Mouse (Mus musculus) gastrocnemius, postnatal 36 days (tissue): ENCODE measurements around the gene Sfi1. TPM values are rescaled to one million over a fixed set of nuclear protein-coding genes. Genes with fewer than 3 reads are reported as not detected.
"Not testable (repeated sequence)": the region's sequence is repeated elsewhere in the genome, so short reads cannot be mapped to it uniquely, and the experiment has no call there.

Source experiments
- DNase-seq, 2 experiments: peaks; one replicate each; pipeline ENCODE4 v3.0.0; 2022
- intact Hi-C: fragments of 180-260 bp; cut with DNase I; formaldehyde crosslinking; loops from one replicate; pipeline ENCODE4 v1.15.1; 2025
- total RNA-seq, 2 experiments: library from RNA; stranded (reverse); gene quantifications; 2 replicates each; pipeline ENCODE4 v1.2.3; 2021

Sfi1 gene
- total RNA-seq, 2 experiments from 2014 or later: 9.3 to 9.9 TPM

GRCm38 (mm10) chr11:3178968-3179725 lies 14.1 kb downstream of the Sfi1 start:
- intact Hi-C loops: not testable (repeated sequence)
- DNase-seq: peak; percentile 41 to 42

- peak; percentile 63 to 87 for DNase-seq
- intact Hi-C loops: loop anchor here (2.0 kb wide), 1 partner anchor 23 kb away; no protein-coding TSS in a partner anchor
Observed at GRCm38 (mm10) chr11:3173425-3174318, 19.6 kb downstream of the Sfi1 start.

DNA sequence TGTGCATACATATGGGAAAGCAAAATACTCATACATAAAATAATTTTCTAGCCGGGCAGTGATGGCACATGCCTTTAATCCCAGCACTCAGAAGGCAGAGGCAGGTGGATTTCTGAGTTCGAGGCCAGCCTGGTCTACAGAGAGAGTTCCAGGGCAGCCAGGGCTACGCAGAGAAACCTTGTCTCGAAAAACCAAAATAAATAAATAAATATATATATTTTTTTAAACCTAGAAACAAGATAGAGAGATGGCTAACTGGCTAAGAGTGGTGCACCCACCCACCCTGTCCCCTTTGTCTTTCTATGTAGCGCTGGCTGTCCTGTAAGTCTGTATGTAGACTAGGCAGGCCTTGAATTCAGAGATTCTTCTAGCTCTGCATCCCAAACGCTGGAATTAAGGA lies 20.7 kb downstream of the Sfi1 start:
- DNase-seq: not testable (repeated sequence)
- intact Hi-C loops: loop anchor here (2.0 kb wide), 1 partner anchor 24 kb away; no protein-coding TSS in a partner anchor

DNA sequence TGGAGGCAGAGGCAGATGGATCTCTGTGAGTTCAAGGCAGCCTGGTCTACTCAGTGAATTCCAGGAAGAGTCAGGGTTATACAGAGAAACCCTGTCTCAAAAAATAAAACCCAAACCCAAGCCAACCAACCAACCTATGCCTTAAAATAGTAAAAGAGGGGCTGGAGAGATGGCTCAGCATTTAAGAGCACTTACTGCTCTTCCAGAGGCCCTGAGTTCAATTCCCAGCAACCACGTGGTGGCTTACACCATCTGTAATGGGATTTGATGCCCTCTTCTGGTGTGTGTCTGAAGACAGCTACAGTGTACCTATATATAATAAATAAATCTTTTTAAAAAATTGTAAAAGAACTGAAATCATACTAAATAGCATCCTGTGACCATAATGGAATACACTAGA lies 21.3 kb downstream of the Sfi1 start:
- DNase-seq: peak in 1 of 2 experiments; percentile 77
- intact Hi-C loops: loop anchor here (2.0 kb wide), 1 partner anchor 25 kb away; no protein-coding TSS in a partner anchor

DNA sequence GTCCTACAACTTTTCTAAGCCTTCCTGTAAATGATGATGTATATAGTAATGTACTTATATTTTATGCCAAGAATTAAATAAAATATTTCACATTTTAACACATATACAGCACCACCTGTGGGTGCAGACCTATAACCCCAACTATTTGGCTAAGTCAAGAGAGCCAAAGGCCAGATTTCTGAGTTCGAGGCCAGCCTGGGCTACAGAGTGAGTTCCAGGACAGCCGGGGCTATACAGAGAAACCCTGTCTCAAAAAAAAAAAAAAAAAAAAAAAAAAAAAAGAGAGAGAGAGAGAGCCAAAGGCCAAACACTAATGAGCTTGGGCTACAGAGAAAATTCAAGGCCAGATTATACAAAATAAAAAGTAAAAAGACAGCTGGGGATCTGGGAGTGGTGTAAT lies 24.2 kb downstream of the Sfi1 start:
- intact Hi-C loops: not testable (repeated sequence)

DNA sequence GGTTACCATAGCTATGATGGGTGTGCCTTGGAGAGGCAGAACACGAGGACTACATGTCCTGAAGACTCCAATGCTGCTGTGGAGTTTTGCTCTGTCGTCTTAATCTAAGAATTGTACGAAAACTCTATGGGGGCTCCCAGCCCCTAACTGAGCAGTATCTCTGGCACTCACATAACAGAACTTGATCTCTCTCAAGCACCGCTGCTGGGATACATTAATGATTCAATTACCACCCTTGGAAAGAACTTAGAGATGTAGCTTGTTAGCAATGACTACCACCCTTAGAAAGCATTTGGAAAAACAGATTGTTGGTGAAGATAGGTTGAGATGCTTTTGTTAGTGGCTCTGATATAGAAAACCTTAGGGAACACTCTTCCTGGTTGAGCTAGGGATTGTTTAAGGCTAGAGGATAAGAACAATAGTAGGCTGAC lies 25.7 kb downstream of the Sfi1 start:
- intact Hi-C loops: not testable (repeated sequence)
- peak in 1 of 2 experiments; percentile 65 for DNase-seq

More for the DNA sequence above, 24.2 kb downstream of the Sfi1 start:
- DNase-seq: peak in 1 of 2 experiments; percentile 67

- intact Hi-C loops, DNase-seq: not testable (repeated sequence)
Observed at GRCm38 (mm10) chr11:3167129-3167528, 26.1 kb downstream of the Sfi1 start.

DNA sequence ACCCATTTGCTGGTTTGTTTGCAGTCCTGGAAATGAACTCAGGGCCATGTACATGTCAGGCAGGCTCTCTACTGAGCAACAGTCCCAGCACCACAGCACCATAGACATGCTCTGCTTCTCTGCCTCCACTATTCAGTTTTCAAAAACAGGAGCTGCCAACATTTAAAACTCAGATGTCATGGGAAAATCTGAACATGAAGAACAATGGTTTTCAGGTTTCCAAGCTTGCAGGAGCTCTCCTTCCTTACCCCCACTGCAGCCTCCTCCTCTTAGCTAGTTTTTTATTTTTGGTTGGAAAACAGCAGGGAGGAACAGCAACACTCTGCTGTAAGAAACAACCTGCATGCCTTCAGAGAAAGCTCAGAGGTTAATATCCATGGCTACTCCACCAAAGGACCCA lies 26.9 kb downstream of the Sfi1 start:
- not testable (repeated sequence) for DNase-seq

GRCm38 (mm10) chr11:3165210-3165782 lies 28.0 kb downstream of the Sfi1 start:
- intact Hi-C loops, DNase-seq: not testable (repeated sequence)

More for the DNA sequence above, 26.9 kb downstream of the Sfi1 start:
- intact Hi-C loops: not testable (repeated sequence)

- DNase-seq, intact Hi-C loops: not testable (repeated sequence)
Observed at GRCm38 (mm10) chr11:3163661-3164060, 29.6 kb downstream of the Sfi1 start.

GRCm38 (mm10) chr11:3163122-3163521 lies 30.1 kb downstream of the Sfi1 start:
- intact Hi-C loops: not testable (repeated sequence)
- DNase-seq: peak in 1 of 2 experiments; percentile 27

DNA sequence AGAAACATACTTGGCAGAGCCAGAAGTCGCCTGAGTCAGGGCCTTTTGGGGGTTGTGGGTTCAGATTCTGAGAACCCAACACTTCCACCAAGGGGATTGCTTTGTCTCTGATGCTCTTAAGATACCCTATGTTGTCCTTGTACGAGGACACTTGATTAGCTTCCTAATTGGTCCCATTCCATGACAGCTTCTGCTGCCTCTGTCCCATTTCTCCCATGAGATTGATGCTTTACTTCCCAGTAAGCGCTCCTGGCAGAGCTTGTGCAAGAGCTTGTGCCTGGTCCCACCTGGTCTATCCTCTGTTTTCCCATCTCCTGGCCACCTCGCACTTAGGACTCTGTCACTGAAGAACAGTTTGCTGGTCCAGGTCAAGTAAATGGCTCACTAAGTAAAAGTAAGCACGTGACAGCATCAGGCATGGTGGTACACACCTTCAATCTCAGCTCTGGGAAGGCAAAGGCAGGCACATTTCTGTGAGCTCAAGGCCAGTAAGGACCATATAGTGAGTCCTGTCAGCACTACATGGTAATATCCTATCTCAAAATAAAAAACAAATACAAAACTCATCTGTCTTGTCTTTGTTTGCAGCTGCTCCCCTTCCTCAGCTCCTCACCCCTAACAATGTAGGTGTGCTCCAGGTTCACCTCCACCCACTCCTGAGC lies 30.9 kb downstream of the Sfi1 start:
- intact Hi-C loops: not testable (repeated sequence)
- peak; percentile 65 to 80 for DNase-seq

GRCm38 (mm10) chr11:3161370-3161769 lies 31.9 kb downstream of the Sfi1 start:
- peak; percentile 37 to 53 for DNase-seq
- intact Hi-C loops: not testable (repeated sequence)

- intact Hi-C loops, DNase-seq: not testable (repeated sequence)
Observed at GRCm38 (mm10) chr11:3158800-3159199, 34.5 kb downstream of the Sfi1 start.

GRCm38 (mm10) chr11:3157996-3158395 lies 35.3 kb downstream of the Sfi1 start:
- intact Hi-C loops, DNase-seq: not testable (repeated sequence)

DNA sequence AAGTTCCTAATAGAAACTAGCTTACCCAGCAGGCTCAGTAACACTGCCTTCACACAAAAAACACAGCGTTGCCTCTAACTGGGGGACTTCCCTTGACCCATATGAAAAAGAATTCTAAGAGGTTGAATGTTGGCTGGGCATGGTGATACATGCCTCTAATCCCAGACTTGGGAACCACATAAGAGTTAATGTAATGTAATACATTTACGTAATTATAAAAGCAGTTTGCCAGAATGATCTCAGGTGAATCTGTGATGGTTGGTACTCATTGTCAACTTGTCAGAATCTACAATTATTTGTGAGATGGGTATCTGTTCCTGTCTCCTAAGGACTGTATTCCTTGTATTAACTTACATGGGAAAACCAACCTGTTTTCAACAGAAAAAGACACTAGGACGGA lies 36.3 kb downstream of the Sfi1 start:
- intact Hi-C loops, DNase-seq: not testable (repeated sequence)

- peak; percentile 63 to 75 for DNase-seq
- intact Hi-C loops: not testable (repeated sequence)
Observed at GRCm38 (mm10) chr11:3153666-3154397, 39.4 kb downstream of the Sfi1 start.

- intact Hi-C loops, DNase-seq: not testable (repeated sequence)
Observed at GRCm38 (mm10) chr11:3151358-3151757, 41.9 kb downstream of the Sfi1 start.

GRCm38 (mm10) chr11:3150677-3151003 lies 42.6 kb downstream of the Sfi1 start:
- intact Hi-C loops, DNase-seq: not testable (repeated sequence)
